Mouse (Mus musculus): ENCODE results near the gene Comt. TPM values are rescaled to one million over a fixed set of nuclear protein-coding genes. Genes with fewer than 3 reads are reported as not detected.

Gene Comt
- total RNA-seq, 1 experiment: 40.1 TPM

- TF ChIP-seq HCFC1 (IDR thresholded peaks at IDR 0.05; ENCODE audit: borderline replicate concordance, insufficient read depth, low read length): no peak
- no peak for TF ChIP-seq ZC3H11A (IDR thresholded peaks at IDR 0.05; ENCODE audit: borderline replicate concordance, low read depth, low read length)
- no peak for TF ChIP-seq MAFK (IDR thresholded peaks at IDR 0.05; ENCODE audit: insufficient read depth, low read depth, low read length)
- no peak for TF ChIP-seq CHD2 (IDR thresholded peaks at IDR 0.05; ENCODE audit: low read depth, low read length)
- TF ChIP-seq ZNF384 (IDR thresholded peaks at IDR 0.05; ENCODE audit: low read depth, low read length): no peak
- in situ Hi-C loops (cut with MboI; ENCODE audit: low sequenced_read_pairs in 2 of 2, unreplicated experiment in 2 of 2): no loop called here
- Histone ChIP-seq H3K4me1 (ENCODE audit: control insufficient read depth in 2 of 2, insufficient read depth in 2 of 2, low read length in 2 of 2, poor library complexity in 1 of 2) (peaks cover 11 to 37% of the 10 kb centered on the region in 2 experiments), H3K4me3 (ENCODE audit: insufficient read depth in 1 of 2, low read depth in 1 of 2, low read length in 2 of 2, poor library complexity in 1 of 2, severe bottlenecking in 1 of 2) (no peak overlapping the region), H3K9ac (ENCODE audit: insufficient read depth, low read depth, low read length, poor library complexity, severe bottlenecking) (no peak overlapping the region), H3K27ac (ENCODE audit: insufficient read depth, low read depth, low read length, poor library complexity, severe bottlenecking) (no peak overlapping the region), H3K36me3 (ENCODE audit: control insufficient read depth, insufficient read depth, low read length, poor library complexity, severe bottlenecking) (peaks cover 32% of the 10 kb centered on the region), H3K9me3 (ENCODE audit: control insufficient read depth, insufficient read depth, low read depth, low read length) (no peaks in the 10 kb centered on the region)
- DNase-seq (ENCODE audit: low read depth, low spot score): no peak
Observed at GRCm38 (mm10) chr16:18396791-18397621, 29.6 kb downstream of the Comt start.

GRCm38 (mm10) chr16:18396201-18396600, 30.5 kb downstream of the Comt start:
- Histone ChIP-seq H3K4me3 (ENCODE audit: insufficient read depth in 1 of 2, low read depth in 1 of 2, low read length in 2 of 2, poor library complexity in 1 of 2, severe bottlenecking in 1 of 2) (no peak overlapping the region), H3K36me3 (ENCODE audit: control insufficient read depth, insufficient read depth, low read length, poor library complexity, severe bottlenecking) (peaks cover 25% of the 10 kb centered on the region), H3K9me3 (ENCODE audit: control insufficient read depth, insufficient read depth, low read depth, low read length) (no peaks in the 10 kb centered on the region), H3K27ac (ENCODE audit: insufficient read depth, low read depth, low read length, poor library complexity, severe bottlenecking) (no peak overlapping the region), H3K9ac (ENCODE audit: insufficient read depth, low read depth, low read length, poor library complexity, severe bottlenecking) (no peak overlapping the region), H3K4me1 (ENCODE audit: control insufficient read depth in 2 of 2, insufficient read depth in 2 of 2, low read length in 2 of 2, poor library complexity in 1 of 2) (peaks cover 13 to 43% of the 10 kb centered on the region in 2 experiments)
- no peak for DNase-seq (ENCODE audit: low read depth, low spot score)
- in situ Hi-C loops (cut with MboI; ENCODE audit: low sequenced_read_pairs in 2 of 2, unreplicated experiment in 2 of 2): no loop called here
- TF ChIP-seq ZC3H11A (IDR thresholded peaks at IDR 0.05; ENCODE audit: borderline replicate concordance, low read depth, low read length) (no peak), CHD2 (IDR thresholded peaks at IDR 0.05; ENCODE audit: low read depth, low read length) (no peak), ZNF384 (IDR thresholded peaks at IDR 0.05; ENCODE audit: low read depth, low read length) (no peak), HCFC1 (IDR thresholded peaks at IDR 0.05; ENCODE audit: borderline replicate concordance, insufficient read depth, low read length) (no peak), MAFK (IDR thresholded peaks at IDR 0.05; ENCODE audit: insufficient read depth, low read depth, low read length) (no peak)

- Histone ChIP-seq H3K9ac (ENCODE audit: insufficient read depth, low read depth, low read length, poor library complexity, severe bottlenecking) (no peak overlapping the region), H3K9me3 (ENCODE audit: control insufficient read depth, insufficient read depth, low read depth, low read length) (no peaks in the 10 kb centered on the region), H3K4me1 (ENCODE audit: control insufficient read depth in 2 of 2, insufficient read depth in 2 of 2, low read length in 2 of 2, poor library complexity in 1 of 2) (peaks cover 13 to 39% of the 10 kb centered on the region in 2 experiments), H3K27ac (ENCODE audit: insufficient read depth, low read depth, low read length, poor library complexity, severe bottlenecking) (no peak overlapping the region; the same call in 1 of the 2 replicates), H3K36me3 (ENCODE audit: control insufficient read depth, insufficient read depth, low read length, poor library complexity, severe bottlenecking) (peaks cover 22% of the 10 kb centered on the region), H3K4me3 (ENCODE audit: insufficient read depth in 1 of 2, low read depth in 1 of 2, low read length in 2 of 2, poor library complexity in 1 of 2, severe bottlenecking in 1 of 2) (no peak overlapping the region)
- no peak for TF ChIP-seq ZNF384 (IDR thresholded peaks at IDR 0.05; ENCODE audit: low read depth, low read length)
- TF ChIP-seq ZC3H11A (IDR thresholded peaks at IDR 0.05; ENCODE audit: borderline replicate concordance, low read depth, low read length): no peak
- TF ChIP-seq MAFK (IDR thresholded peaks at IDR 0.05; ENCODE audit: insufficient read depth, low read depth, low read length): no peak
- TF ChIP-seq HCFC1 (IDR thresholded peaks at IDR 0.05; ENCODE audit: borderline replicate concordance, insufficient read depth, low read length): no peak
- no peak for TF ChIP-seq CHD2 (IDR thresholded peaks at IDR 0.05; ENCODE audit: low read depth, low read length)
- in situ Hi-C loops (cut with MboI; ENCODE audit: low sequenced_read_pairs in 2 of 2, unreplicated experiment in 2 of 2): no loop called here
- DNase-seq (ENCODE audit: low read depth, low spot score): no peak
Observed at GRCm38 (mm10) chr16:18395620-18396036, 31.0 kb downstream of the Comt start.

GRCm38 (mm10) chr16:18394777-18395619, 31.7 kb downstream of the Comt start:
- Histone ChIP-seq H3K27ac (ENCODE audit: insufficient read depth, low read depth, low read length, poor library complexity, severe bottlenecking) (peak overlapping the region; percentile 50), H3K4me1 (ENCODE audit: control insufficient read depth in 2 of 2, insufficient read depth in 2 of 2, low read length in 2 of 2, poor library complexity in 1 of 2) (peaks cover 13 to 34% of the 10 kb centered on the region in 2 experiments), H3K4me3 (ENCODE audit: insufficient read depth in 1 of 2, low read depth in 1 of 2, low read length in 2 of 2, poor library complexity in 1 of 2, severe bottlenecking in 1 of 2) (no peak overlapping the region), H3K9me3 (ENCODE audit: control insufficient read depth, insufficient read depth, low read depth, low read length) (no peaks in the 10 kb centered on the region), H3K36me3 (ENCODE audit: control insufficient read depth, insufficient read depth, low read length, poor library complexity, severe bottlenecking) (peaks cover 22% of the 10 kb centered on the region), H3K9ac (ENCODE audit: insufficient read depth, low read depth, low read length, poor library complexity, severe bottlenecking) (peak overlapping the region; percentile 27; the same call in 1 of the 2 replicates)
- in situ Hi-C loops (cut with MboI; ENCODE audit: low sequenced_read_pairs in 2 of 2, unreplicated experiment in 2 of 2): no loop called here
- no peak for DNase-seq (ENCODE audit: low read depth, low spot score)
- no peak for TF ChIP-seq ZC3H11A (IDR thresholded peaks at IDR 0.05; ENCODE audit: borderline replicate concordance, low read depth, low read length)
- TF ChIP-seq ZNF384 (IDR thresholded peaks at IDR 0.05; ENCODE audit: low read depth, low read length): no peak
- no peak for TF ChIP-seq HCFC1 (IDR thresholded peaks at IDR 0.05; ENCODE audit: borderline replicate concordance, insufficient read depth, low read length)
- no peak for TF ChIP-seq CHD2 (IDR thresholded peaks at IDR 0.05; ENCODE audit: low read depth, low read length)
- no peak for TF ChIP-seq MAFK (IDR thresholded peaks at IDR 0.05; ENCODE audit: insufficient read depth, low read depth, low read length)
